Mouse (Mus musculus) E14TG2a.4 (cell line): ENCODE measurements around the gene Leo1.

Source experiments
- CTCF ChIP-seq: conservative IDR thresholded peaks from 2 replicates; pipeline ENCODE4 v1.5.1; 2014; ENCODE audit warnings: low read length
- POU5F1 ChIP-seq: IDR thresholded peaks from 2 replicates; pipeline ENCODE4 v1.6.1; 2014; ENCODE audit warnings: low read length, borderline replicate concordance

DNA sequence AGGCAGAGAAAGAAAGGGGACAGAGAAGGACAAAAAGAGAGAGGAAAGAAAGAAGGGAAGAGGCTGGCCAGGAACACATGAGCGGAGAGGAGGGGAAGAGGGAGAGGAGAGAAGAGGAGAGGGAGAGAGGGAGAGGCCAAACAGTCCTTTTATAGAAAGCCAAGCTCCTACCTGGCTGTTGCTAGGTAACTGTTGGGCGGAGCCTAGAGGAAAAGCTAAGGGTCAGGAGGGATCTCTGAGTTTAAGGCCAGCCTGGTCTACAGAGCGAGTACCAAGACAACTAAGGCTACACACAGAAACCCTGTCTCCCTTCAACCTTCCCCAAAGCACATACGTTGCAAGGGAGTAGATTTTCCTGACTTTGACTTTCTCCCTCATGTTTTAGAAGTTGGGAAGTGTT, 6.0 kb upstream of the Leo1 start:
- TF ChIP-seq CTCF (no peak), POU5F1 (no peak)
